Mouse (Mus musculus): ENCODE results near the gene Foxp1.

Gene Foxp1

GRCm38 (mm10) chr6:99105979-99106378, 416.5 kb downstream of the Foxp1 start:
- no peak for DNase-seq

GRCm38 (mm10) chr6:99104446-99104845, 418.1 kb downstream of the Foxp1 start:
- DNase-seq = no peak

GRCm38 (mm10) chr6:99103911-99104310, 418.6 kb downstream of the Foxp1 start:
- DNase-seq = no peak

GRCm38 (mm10) chr6:99101489-99101908, 421.0 kb downstream of the Foxp1 start:
- no peak for DNase-seq

- no peak for DNase-seq
Measured at GRCm38 (mm10) chr6:99100331-99100730, 422.2 kb downstream of the Foxp1 start.

GRCm38 (mm10) chr6:99099781-99100180, 422.7 kb downstream of the Foxp1 start:
- no peak for DNase-seq

- DNase-seq = no peak
Measured at GRCm38 (mm10) chr6:99097191-99097590, 425.3 kb downstream of the Foxp1 start.

- DNase-seq = no peak
Measured at GRCm38 (mm10) chr6:99096776-99097166, 425.8 kb downstream of the Foxp1 start.

GRCm38 (mm10) chr6:99096105-99096775, 426.3 kb downstream of the Foxp1 start:
- no peak for DNase-seq

- no peak for DNase-seq
Measured at GRCm38 (mm10) chr6:99095185-99096104, 427.1 kb downstream of the Foxp1 start.

GRCm38 (mm10) chr6:99094339-99094989, 428.1 kb downstream of the Foxp1 start:
- DNase-seq = no peak

GRCm38 (mm10) chr6:99093856-99094255, 428.7 kb downstream of the Foxp1 start:
- no peak for DNase-seq

- no peak for DNase-seq
Measured at GRCm38 (mm10) chr6:99093208-99093607, 429.3 kb downstream of the Foxp1 start.

- DNase-seq = no peak
Measured at GRCm38 (mm10) chr6:99091799-99092198, 430.7 kb downstream of the Foxp1 start.

- no peak for DNase-seq
Measured at GRCm38 (mm10) chr6:99087598-99087997, 434.9 kb downstream of the Foxp1 start.

- peak; percentile 62 for DNase-seq
Measured at GRCm38 (mm10) chr6:99084956-99085355, 437.6 kb downstream of the Foxp1 start.

GRCm38 (mm10) chr6:99081259-99081658, 441.3 kb downstream of the Foxp1 start:
- DNase-seq = no peak

GRCm38 (mm10) chr6:99079041-99079835, 443.3 kb downstream of the Foxp1 start:
- no peak for DNase-seq

- DNase-seq = no peak
Measured at GRCm38 (mm10) chr6:99078089-99078488, 444.4 kb downstream of the Foxp1 start.

GRCm38 (mm10) chr6:99073303-99074271, 448.9 kb downstream of the Foxp1 start:
- no peak for DNase-seq

- no peak for DNase-seq
Measured at GRCm38 (mm10) chr6:99070710-99071109, 451.8 kb downstream of the Foxp1 start.

Measured in cerebellum, adult 8-10 months (tissue).